Mouse (Mus musculus) Muller cell, postnatal 12 days (primary cell): Measurements from ENCODE around the gene Fkbp1b.
"Not testable (repeated sequence)": the region's sequence is repeated elsewhere in the genome, so short reads cannot be mapped to it uniquely, and the experiment has no call there.

ENCODE experiments used
- DNase-seq: peaks from one replicate; pipeline ENCODE4 v3.0.0-alpha.2; 2015; ENCODE audit errors: inconsistent ontology term

Fkbp1b gene

DNA sequence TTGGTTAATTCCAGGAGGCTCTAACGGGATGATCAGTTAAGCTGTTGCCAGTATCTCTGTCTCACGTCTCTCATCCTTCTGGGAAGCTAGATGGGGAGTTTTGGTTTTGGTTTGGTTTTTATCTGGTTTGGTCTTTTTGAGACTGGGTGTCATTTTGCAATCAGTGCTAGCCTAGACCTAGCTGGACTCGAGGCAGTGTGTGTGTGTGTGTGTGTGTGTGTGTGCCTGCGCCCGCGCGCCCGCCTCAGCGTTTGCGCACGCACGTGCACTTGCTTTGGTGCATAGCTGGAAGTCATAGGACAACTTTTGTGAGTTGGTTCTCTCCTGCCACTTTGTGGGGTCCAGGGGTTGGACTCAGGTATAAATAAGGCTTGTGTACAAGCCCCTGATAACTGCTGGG is 2.4 kb upstream of the Fkbp1b start:
- no peak for DNase-seq

DNA sequence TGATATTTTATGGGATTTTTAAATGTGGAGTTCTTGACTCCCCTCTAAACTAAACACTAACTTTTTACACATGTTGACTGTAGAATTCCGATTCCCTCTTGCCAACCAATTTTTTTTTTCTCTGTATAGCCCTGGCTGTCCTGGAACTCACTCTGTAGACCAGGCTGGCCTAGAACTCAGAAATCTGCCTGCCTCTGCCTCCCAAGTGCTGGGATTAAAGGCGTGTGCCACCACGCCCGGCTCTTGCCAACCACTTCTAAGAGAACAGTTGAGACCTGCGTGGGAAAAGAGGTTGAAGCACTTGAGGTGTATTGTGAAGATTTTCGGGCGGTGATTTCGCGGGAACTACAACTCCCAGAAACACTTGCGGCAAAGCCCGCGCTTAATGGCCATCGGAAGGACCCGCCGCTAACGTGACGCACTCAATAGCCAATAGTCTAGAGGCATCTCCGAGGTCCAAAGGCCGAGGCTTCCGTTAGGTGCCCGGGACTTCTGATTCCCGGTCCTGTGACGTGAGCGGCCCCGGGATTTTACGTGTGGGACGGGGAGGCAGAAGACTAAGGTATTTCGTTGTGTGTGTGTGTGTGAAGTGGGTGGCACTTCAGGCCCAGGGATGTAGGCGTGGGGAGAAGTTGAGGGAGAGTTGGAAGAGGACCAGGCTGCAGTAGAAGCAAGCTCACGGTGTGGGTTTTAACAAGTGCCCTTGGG is 1.7 kb upstream of the Fkbp1b start, which contains the start of gene Wdcp:
Wdcp (plus strand) TSS at position 414 of the 708 bp plus-strand sequence.
- DNase-seq: peak; percentile 97

DNA sequence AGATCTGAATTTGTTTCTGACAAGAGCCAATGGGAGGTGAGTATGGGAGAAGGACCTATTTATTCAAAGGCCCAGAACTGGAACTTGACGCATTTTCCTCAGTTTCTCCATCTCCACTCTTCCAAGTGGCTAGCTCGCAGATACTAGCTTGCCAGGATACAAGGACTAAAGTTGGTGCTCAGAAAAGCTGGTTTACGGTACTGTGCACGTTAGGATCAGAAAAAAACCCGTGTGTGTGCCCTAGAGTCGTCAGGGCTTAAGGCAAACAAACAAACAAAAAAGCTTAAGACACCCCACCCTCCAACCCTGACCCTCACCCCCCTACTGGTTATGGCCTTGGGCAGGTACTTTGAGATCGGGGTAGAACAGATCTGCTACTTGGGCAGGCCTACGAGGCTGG is 1.1 kb upstream of the Fkbp1b start:
- DNase-seq: no peak

DNA sequence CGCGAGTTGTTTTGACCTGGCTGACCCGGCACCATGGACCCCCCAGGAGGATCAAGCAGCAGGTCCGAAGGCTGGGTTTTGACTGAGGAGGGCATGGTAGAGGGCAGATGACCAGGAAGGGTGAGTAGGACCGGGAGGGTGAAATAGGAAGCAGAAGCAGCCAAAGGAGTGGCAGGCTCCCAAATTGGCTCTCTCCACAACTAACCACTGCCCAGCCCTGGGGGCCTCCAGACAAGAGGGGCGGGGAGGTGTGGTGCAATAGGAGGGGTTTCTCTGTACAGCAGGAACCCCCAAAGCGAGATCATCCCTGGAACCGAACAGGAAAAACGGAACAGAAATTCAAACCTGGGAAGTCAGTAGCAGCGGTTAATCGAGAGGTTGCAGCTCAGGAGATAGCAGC is 650 bp downstream of the Fkbp1b start:
- DNase-seq: peak; percentile 4

DNA sequence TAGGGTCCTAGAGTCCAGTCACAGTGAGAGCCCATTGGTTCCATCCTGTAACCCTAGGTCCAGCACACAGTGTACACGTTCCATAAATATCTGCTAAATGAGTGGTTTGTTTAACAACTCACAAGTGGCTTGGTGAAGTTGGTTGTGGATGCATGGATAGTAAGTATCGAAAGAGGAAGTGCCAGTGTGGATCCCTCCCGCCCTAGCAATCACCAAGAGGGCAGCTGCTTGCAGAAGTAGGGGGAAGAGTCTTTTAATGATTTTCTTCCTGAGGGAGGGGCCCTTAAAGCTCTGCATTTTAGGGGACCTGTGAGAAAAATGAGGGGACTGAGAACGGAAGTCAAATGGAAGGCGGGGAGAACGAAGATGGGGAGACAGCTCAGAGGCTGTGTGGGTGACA is 1.4 kb downstream of the Fkbp1b start:
- no peak for DNase-seq

DNA sequence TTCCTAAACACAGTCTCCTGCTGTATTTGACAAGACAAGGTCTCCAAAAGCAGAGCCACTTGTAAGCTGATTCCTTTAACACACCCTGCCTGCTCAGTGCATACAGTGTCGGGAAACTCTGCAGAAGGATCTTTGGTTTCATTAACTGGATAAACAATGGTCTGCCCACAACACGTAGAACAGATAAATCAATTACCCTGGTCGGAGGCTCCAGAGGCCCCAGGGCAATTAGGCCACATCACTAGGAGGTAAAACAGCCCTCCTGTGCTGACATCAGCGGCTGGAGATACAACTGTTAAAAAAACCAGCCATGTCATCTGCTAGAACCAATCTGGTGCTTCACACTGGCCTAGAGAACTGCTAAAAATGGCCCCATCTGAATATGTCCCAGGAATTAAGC is 4.4 kb downstream of the Fkbp1b start:
- DNase-seq: no peak

DNA sequence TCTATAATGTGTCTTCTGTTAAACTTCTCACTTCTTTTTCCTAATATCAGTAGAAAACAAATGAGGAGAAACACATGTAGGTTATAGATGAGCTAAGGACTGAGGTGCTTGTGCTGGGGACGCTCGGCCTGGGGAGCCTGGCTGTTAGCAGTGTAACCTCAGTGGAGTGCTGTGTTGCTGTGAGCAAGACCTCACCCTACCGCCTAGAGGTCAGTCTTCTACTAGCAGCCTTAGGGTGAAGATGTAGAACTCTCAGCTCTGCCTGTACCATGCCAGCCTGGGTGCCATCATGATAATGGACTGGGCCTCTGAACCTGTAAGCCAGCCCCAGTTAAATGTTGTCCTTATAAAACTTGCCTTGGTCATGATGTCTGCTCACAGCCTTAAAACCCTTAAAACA is 14.1 kb downstream of the Fkbp1b start:
- no peak for DNase-seq

GRCm38 (mm10) chr12:4817361-4818101 is 23.9 kb downstream of the Fkbp1b start, which contains the start of gene Sf3b6:
Sf3b6 (plus strand) TSS chr12:4817544.
- DNase-seq: peak; percentile 99

DNA sequence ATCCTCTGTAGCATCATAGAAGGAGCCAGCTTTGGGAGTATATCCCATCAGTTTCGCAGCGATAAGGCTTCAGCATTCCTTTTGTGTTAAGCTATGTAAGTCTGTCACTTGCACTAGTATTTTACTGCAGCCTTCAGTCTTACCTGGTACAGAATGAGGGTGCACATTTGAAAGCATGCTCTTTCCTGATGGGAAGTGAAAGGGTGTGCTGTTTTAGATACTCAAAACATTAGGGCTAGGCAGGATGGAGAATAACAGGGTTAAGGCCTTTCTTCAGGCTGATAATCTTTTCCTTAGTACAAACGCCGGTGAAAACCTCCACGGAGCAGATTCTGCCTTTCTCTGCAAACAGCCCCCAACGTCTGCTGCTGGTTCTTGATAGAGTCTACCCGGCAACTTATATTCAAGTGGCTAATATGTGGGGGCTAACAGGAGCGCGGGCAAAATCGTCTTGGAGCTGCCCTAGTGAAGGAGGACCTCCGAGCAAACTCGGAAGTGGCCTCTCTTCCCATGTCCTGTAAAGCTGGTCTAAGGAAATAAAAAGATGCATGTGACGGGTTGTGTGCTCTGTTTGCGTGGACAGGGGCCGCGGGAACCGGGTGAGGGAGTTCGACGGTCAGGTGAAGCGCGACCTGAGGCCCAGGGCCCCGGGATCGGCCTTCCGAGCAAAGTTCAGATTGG is 24.6 kb downstream of the Fkbp1b start:
- no peak for DNase-seq

GRCm38 (mm10) chr12:4813636-4814035 is 27.8 kb downstream of the Fkbp1b start:
- DNase-seq: no peak

DNA sequence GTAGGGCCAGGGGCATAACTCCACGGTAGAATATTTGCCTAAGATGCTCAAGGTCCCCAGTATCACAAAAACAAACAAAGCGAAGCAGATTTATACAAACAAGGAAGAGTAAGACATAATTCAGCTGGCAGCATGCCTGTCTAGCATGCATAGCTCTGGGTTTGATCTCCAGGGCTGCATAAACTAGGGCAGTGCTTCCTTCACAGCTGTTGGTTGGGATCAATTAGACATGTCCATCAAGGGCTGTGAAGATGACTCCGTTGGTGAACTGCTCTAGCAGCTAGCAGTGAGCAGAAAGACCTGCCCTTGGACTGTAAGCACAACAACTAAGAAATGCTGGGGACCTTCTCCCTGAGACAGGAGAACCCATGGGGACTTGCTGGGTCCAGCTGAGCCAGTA is 29.7 kb downstream of the Fkbp1b start:
- no peak for DNase-seq

GRCm38 (mm10) chr12:4811036-4811435 is 30.4 kb downstream of the Fkbp1b start:
- DNase-seq: no peak

- DNase-seq: not testable (repeated sequence)
These were observed 43.9 kb downstream of the Fkbp1b start for GRCm38 (mm10) chr12:4797471-4797870.

DNA sequence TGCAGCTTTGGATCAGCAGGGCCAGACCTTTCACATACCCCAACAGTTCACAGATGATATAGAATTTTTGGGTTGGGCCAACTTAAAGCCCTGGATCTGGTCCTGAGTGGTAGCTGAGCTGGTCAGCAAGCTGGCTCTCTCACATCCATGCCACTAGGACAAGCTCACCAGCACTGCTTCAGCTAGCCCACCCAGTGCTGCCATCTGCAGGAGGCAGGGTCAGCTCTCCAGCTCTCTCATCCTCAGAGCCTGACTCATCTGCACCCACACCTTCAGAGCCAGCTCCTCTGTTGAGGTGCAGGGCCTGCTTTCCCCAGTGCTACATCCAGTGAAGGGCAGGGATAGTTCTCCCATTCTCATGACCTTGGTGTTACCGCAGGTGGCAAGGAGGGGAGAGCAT is 47.7 kb downstream of the Fkbp1b start:
- no peak for DNase-seq

GRCm38 (mm10) chr12:4788128-4788527 is 53.3 kb downstream of the Fkbp1b start:
- DNase-seq: not testable (repeated sequence)

- DNase-seq: no peak
These were observed 56.9 kb downstream of the Fkbp1b start for GRCm38 (mm10) chr12:4784466-4784865.

DNA sequence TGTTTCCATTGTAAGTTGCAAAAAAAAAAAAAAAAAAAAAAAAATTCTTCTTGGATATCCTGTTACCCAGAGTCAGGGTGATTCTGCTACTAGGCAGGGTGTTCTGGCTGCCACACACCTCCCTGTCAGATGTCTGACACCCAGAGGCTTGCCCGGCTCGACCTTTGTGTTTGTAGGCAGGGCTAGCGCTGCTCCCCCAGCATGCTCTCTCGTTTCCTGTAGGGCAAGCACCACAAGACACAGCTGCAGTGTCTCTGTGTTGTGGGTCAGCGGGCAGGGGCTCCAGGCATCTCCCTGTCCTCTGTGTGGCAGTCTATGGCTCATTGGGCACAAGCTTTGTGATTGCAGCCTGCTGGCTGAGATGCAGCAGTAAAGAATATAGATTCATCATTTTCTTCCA is 57.8 kb downstream of the Fkbp1b start:
- DNase-seq: no peak
